Mouse (Mus musculus): ENCODE results near the gene Rbm18.

The Rbm18 gene

DNA sequence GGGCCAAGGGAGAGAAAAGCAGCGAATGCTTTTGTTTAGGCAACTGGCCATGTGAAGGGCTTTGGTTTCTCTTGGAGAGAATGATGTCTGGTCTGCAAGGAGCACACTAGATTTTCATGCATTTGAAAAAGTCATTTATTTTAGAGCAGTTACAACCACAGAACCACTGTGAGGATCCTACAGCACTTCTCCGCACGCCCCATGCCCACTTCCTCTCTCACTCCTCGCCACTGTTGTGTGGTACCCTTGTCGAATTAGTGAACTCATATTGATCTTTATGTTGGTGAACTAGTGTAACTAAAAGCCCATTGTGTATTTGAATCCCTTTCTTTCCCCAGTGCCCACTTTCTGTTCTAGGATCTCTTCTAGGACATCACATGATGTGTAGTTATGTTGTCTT is 61.4 kb downstream of the Rbm18 start:
- in situ Hi-C loops (cut with MboI; ENCODE audit: low sequenced_read_pairs), result no loop called here

- in situ Hi-C loops (cut with MboI; ENCODE audit: low sequenced_read_pairs), result no loop called here
Measured at GRCm38 (mm10) chr2:36073781-36074180, 62.8 kb downstream of the Rbm18 start.

GRCm38 (mm10) chr2:36071660-36072305 is 64.8 kb downstream of the Rbm18 start:
- in situ Hi-C loops (cut with MboI; ENCODE audit: low sequenced_read_pairs), result no loop called here

DNA sequence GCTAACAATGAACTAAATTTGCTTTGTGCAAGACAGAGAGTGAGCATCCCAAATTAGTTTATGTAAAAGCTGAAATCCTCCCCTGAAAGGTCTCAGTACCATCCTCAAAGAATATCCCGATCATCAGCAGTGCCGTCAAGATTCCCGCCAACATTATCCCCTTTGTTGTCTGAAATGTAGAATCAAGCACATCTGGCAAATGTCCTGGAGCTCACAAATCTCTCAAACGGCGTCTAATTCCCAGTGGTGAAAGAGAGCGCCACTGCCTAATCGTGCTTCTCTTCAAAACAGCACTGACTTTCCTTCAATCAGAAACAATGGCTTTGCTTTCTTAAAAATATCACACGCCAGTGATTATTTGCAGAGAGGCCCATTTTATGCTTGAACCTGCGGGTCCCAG is 69.4 kb downstream of the Rbm18 start:
- in situ Hi-C loops (cut with MboI; ENCODE audit: low sequenced_read_pairs), result no loop called here
